Mouse (Mus musculus): ENCODE measurements around the gene Spi1. TPM values are rescaled to one million over a fixed set of nuclear protein-coding genes. Genes with fewer than 3 reads are reported as not detected.

The Spi1 gene
- total RNA-seq, 2 experiments from 2014 or later = 3.4 to 4.8 TPM

DNA sequence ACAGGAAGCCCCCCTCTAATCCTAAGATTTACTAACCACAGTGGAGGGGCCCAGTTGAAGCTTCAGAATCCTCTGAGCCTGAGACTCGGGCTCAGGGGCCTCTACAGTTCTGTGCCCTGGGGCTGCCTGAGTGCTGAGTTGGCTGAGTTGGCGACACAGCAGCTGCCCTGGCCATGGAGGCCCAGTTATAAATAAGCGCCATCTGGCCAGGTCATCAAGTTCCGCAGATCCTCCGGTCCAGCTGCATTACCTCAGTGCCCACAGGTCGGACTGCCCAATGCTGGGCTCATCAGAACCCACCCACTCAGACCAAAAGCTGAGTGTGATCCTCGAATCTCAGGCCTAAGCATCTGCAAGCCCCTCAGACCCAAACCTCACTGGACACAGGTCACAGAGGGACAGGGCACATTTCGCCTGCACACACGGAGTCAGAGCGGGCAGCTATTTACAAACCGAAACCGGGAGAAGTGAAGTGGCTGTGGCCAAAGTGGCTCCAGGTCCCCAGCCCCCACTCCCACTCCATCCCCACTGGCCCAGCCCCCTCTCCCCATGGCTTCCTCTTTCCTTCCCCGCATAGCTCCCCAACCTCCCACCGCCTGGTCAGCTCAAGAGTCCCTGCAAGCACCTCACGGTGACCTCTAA lies 2.1 kb downstream of the Spi1 start:
- intact Hi-C loops (cut with DNase I) = no loop called here
- peak overlapping the region; percentile 55; the same call in 1 of the 2 replicates for H3K27ac ChIP-seq
- DNase-seq (ENCODE audit: extremely low spot score in 1 of 2, low spot score in 2 of 2) = no peak
- no peak for TF ChIP-seq CTCF (IDR thresholded peaks at IDR 0.05)
- H3K4me3 ChIP-seq = no peak overlapping the region

DNA sequence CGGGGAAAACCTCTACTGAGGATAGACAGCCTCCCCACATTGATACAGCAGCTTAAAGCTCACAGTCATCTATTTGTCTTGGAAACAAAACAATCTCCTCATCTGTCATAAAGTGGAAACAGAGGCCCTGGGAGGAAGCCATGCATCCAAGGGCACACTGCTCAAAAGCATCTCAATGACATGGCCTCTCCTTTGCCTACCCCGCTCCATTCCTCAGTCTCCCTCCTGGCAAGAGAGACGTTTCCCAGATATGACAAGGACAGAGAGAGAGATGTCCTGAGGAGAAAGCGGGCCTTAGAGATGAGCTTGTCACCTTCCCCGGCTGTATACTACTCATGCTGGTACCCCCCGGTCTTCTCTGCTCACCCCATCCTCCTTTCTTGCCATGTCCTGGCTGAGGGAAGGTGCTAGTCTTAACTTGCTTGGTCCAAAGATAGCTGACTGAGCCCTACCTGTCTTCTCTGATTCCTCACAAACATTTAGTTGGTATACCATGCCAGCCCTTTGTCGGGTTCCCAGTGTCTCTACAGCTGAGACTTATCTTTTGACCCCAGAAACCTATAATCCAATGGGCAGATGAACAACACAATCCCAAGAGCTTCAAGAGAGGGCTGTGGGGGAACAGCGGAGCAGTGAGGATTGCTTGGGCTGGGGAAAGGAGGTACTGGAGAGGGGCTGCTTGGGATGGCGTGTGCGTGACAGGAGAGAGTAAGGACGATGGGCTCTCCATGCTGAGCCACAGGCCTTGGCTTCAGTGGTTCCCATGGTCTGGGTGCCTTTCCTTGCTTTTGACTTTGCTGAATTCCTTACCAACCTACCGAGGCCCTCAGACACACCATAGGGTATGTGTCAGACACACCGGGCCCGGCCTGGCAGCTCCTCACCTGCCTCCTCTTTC lies 3.6 kb downstream of the Spi1 start:
- Histone ChIP-seq H3K4me3 (no peak overlapping the region), H3K27ac (no peak overlapping the region)
- DNase-seq (ENCODE audit: extremely low spot score in 1 of 2, low spot score in 2 of 2) = no peak
- intact Hi-C loops (cut with DNase I) = no loop called here
- TF ChIP-seq CTCF (IDR thresholded peaks at IDR 0.05) = no peak

DNA sequence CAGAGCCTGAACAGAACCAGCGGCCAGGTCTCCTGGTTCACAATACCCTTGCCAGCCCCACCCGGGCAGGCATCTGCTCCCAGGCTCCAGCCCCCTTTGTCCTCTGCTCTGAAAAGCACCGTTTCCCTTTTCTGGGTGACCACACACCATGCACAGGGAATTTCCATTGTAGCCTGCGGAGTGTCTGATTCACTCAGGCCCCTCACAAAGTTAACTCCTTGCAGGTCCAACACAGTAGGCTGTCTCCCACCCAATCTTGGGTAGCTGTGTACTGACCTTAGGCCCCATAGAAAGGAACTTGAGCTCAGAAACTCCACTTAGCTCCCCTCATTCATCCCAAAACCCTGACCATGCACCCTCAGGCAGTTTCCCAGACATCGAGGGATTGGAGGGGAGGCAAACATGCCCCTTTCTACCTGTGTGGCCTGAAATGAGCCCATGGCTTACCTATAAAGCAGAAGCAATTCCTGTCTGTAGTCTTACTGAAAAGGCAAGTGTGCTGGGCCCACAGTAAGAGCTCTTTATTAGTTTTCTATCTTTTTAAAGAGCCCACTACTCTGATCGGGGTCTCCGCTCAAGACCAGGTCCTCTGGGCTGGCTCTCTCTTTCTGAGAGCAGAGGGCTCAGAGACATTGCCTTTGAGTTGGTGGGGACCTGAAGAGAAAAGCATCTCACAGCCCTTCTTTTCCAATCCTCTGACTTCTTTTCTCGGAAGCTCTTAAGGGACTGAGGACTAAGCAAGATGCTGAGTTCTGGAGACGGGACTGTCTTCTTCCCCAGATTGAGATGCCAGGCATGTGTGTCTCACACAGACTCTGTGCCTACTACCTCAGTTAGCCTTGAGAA lies 4.4 kb downstream of the Spi1 start:
- intact Hi-C loops (cut with DNase I) = no loop called here
- no peak for TF ChIP-seq CTCF (IDR thresholded peaks at IDR 0.05)
- H3K4me3 ChIP-seq = no peak overlapping the region
- no peak for DNase-seq (ENCODE audit: extremely low spot score in 1 of 2, low spot score in 2 of 2)
- no peak overlapping the region for H3K27ac ChIP-seq

DNA sequence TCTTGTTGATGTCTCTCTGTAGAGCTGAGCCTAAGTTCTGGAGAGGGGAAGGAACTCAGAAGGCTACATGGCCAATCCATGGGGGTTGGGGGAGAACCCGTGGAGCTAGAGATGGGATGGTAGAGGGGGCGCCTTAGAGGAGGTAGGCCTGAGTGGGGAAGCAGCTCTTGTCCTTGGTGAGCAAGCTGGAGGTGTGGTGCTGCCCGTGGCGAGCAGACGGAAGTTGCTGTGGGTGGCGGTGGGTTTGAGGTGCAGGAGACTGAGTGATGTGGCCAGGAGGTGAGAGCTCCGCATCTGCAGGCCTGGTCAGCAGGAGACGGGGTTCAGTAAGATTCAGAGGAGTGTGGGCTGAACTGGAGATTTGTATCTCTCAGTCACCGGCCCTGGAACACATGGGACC lies 5.3 kb downstream of the Spi1 start:
- intact Hi-C loops (cut with DNase I) = no loop called here
- no peak for TF ChIP-seq CTCF (IDR thresholded peaks at IDR 0.05)
- no peak overlapping the region for H3K4me3 ChIP-seq
- no peak overlapping the region for H3K27ac ChIP-seq
- DNase-seq (ENCODE audit: extremely low spot score in 1 of 2, low spot score in 2 of 2) = no peak

DNA sequence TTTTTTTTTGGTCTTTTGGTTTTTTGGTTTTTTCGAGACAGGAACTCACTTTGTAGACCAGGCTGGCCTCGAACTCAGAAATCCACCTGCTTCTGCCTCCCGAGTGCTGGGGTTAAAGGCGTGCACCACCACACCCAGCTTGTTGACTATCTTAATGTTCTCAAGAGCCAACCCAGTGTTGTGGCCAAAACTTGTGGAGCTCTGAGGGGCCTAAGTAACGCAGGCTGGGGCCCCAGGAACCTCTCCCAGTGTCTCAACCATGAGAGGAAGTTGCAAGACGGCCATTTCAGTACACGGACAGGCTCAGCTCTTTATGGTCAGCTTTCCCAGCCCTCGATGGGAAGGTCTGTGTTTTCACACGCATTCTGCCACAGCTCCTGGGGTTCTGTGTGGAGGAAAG lies 6.8 kb downstream of the Spi1 start:
- no peak for DNase-seq (ENCODE audit: extremely low spot score in 1 of 2, low spot score in 2 of 2)
- intact Hi-C loops (cut with DNase I) = no loop called here
- TF ChIP-seq CTCF (IDR thresholded peaks at IDR 0.05) = no peak
- H3K27ac ChIP-seq = no peak overlapping the region
- no peak overlapping the region for H3K4me3 ChIP-seq

DNA sequence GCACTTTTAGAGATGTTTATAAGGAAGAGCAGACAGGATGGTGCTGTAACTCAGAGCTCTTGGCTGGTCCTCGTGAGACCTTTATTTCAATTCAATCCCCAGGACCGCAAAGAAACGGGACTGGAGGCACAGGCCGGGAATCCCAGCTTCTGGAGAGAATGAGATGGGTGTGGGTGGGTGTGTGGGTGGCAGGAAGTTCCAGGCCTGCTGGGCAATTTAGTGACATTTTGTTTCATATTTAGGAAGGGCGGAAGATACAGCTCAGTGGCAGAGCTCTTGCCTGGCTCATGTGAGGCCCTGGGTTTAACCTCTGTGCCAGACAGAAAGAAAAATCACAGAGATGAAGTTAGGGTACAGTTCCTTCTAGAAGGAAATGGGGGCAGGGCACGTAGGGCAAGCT lies 8.0 kb downstream of the Spi1 start:
- intact Hi-C loops (cut with DNase I) = no loop called here
- no peak for TF ChIP-seq CTCF (IDR thresholded peaks at IDR 0.05)
- Histone ChIP-seq H3K4me3 (no peak overlapping the region), H3K27ac (peak overlapping the region; percentile 29; the same call in 1 of the 2 replicates)
- DNase-seq (ENCODE audit: extremely low spot score in 1 of 2, low spot score in 2 of 2) = no peak

DNA sequence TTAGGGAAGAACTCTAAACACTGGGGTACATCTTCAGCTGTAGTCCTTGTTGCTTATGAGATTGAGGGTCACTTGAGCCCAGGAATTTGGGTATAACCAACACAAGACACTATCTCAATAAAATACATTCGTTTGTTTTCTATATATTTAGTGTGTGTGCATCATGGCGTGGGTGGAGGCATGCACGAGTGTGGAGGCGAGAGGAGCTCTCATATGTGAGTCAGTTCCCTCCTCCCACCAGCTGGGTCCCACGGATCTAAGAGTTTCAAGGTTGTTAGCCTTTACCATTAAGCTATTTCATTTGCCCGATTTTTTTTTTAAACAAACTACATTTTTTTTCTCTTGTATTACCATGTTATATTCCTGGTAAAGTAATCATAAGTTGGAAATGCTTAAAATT lies 8.6 kb downstream of the Spi1 start:
- intact Hi-C loops (cut with DNase I) = no loop called here
- TF ChIP-seq CTCF (IDR thresholded peaks at IDR 0.05) = no peak
- Histone ChIP-seq H3K4me3 (no peak overlapping the region), H3K27ac (peak overlapping the region; percentile 29; the same call in 1 of the 2 replicates)
- peak; percentile 32 to 49 for DNase-seq (ENCODE audit: extremely low spot score in 1 of 2, low spot score in 2 of 2)

DNA sequence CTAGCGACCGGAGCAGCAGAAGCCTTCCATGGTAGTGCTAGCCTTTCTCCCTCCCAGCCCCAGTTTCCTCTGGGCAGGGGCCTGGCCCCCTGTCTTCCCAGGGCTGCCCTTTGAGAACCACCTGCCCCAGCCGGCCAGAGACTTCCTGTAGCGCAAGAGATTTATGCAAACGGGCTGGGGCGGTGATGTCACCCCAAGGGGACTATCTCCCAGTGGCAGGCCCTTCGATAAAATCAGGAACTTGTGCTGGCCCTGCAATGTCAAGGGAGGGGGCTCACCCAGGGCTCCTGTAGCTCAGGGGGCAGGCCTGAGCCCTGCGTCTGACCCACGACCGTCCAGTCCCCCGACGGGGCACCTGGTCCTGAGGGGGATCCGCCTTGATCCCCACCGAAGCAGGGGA lies 14.3 kb downstream of the Spi1 start:
- DNase-seq (ENCODE audit: extremely low spot score in 1 of 2, low spot score in 2 of 2) = no peak
- H3K27ac ChIP-seq = peak overlapping the region; percentile 17; the same call in 1 of the 2 replicates
- no peak for TF ChIP-seq CTCF (IDR thresholded peaks at IDR 0.05)
- intact Hi-C loops (cut with DNase I) = no loop called here
- no peak overlapping the region for H3K4me3 ChIP-seq

DNA sequence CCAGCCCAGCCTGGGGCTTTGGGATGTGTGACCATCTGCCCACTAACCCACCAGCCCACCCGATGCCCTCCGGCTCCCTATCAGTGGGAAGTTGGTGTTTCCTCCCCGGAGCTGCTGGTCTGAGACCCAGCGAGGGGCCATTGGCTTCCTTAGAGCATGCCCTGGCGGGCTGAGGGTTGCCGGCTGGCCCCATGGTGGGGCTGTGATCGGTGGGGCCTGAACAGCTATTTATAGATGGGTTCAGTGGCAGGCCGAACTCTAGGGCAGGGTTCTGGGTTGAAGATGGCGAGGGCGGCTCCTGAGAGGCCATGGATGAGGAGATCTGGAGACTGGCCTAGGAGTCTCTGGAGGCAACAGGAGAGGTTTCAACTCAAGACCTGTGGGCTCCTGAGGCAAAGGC lies 14.8 kb downstream of the Spi1 start:
- no peak overlapping the region for H3K4me3 ChIP-seq
- intact Hi-C loops (cut with DNase I) = no loop called here
- DNase-seq (ENCODE audit: extremely low spot score in 1 of 2, low spot score in 2 of 2) = no peak
- TF ChIP-seq CTCF (IDR thresholded peaks at IDR 0.05) = no peak
- peak overlapping the region; percentile 17; the same call in 1 of the 2 replicates for H3K27ac ChIP-seq

DNA sequence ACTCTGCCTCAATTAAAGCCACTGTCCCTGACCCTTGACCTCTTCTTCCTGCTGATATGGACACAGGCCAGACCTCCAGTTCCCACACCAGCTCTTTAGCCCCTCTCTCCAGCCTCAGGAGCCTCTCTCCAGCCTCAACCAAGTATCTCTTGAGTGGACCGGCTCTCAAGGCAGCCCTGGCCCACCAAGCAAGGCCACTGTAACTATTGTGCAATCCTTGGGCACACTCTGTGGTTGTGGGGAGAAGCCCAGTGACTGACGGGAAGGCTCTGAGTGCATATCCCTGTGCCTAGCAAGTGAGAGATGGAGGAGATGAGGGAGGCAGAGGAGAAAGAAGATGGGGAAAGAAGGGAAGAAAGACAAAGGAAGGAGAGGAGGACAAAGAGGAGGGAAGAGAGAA lies 16.0 kb downstream of the Spi1 start:
- no peak overlapping the region for H3K4me3 ChIP-seq
- intact Hi-C loops (cut with DNase I) = no loop called here
- DNase-seq (ENCODE audit: extremely low spot score in 1 of 2, low spot score in 2 of 2) = no peak
- TF ChIP-seq CTCF (IDR thresholded peaks at IDR 0.05) = no peak
- no peak overlapping the region for H3K27ac ChIP-seq

DNA sequence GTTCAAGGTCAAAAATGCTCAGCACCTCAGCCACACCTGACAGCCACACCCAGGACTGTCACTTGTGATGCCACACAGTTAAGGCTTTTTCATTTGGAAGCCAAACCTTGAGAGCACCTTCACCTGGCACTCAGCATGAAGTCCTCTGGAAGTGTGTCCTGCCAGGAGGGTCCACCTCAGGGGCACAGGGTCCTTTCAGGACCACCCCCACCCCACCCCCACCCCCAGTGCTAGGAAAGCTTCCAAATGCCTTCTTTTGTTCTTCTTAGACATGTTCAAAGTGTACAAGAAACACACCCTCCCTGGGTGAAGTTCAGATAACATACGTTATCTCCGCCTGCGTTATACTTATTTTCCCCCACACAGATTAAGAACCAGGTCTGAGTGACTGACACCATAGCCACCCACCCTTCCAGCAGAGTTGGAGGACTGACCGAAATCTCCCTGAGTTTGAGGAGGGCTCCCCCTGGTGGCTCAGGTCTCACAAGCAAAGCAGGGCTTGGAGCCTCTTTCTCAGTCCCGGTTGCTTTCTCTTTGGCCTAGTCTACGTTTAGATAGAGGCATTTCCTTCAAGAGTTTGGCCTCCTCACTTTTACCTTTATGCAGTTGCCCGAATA lies 19.0 kb downstream of the Spi1 start:
- TF ChIP-seq CTCF (IDR thresholded peaks at IDR 0.05) = peak; percentile 95
- H3K4me3 ChIP-seq = no peak overlapping the region
- no peak overlapping the region for H3K27ac ChIP-seq
- DNase-seq (ENCODE audit: extremely low spot score in 1 of 2, low spot score in 2 of 2) = peak; percentile 86 to 92
- intact Hi-C loops (cut with DNase I) = loop anchor here (1.0 to 5.0 kb wide), 3 partner anchors 31 to 234 kb away; partner anchors contain the start of gene Slc39a13
